Mouse (Mus musculus) lung, adult 2 months (tissue): ENCODE results near the gene Cpn1.

Source experiments
- CTCF ChIP-seq: fragments of 200-500 bp; IDR thresholded peaks from 2 replicates; pipeline ENCODE4 v1.5.1; 2011; ENCODE audit warnings: mild to moderate bottlenecking, low read length, control low read depth; ENCODE audit not compliant: insufficient read depth
- POLR2A ChIP-seq: fragments of 200-500 bp; IDR thresholded peaks from 2 replicates; pipeline ENCODE4 v1.6.1; 2011; ENCODE audit warnings: low read depth, mild to moderate bottlenecking, control low read depth, low read length, borderline replicate concordance; ENCODE audit errors: extremely low read depth

DNA sequence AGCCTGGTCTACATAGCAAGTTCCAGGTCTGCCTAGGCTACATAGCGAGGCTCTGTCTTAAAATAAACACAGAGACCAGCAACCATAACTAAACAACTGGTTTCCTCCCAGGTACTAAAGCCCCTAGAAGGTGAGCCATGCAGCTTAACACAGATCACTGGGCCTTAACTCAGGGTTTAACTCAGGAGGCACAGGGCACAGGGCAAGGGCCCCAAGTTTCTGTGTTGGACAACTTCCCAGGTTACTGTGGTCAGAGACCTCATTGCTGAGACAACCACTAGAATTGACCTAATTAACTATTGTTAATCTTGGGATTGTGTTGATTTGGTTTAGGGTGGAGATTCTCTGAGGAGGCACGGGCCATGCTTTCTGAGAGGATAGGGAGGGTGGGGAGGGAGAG lies 19.9 kb downstream of the Cpn1 start:
- no peak for TF ChIP-seq POLR2A
- TF ChIP-seq CTCF, result no peak
